Mouse (Mus musculus): ENCODE measurements around the gene Ube2d1.

GRCm38 (mm10) chr10:71215996-71216395, 69.1 kb downstream of the Ube2d1 start:
- TF ChIP-seq POLR2A (IDR thresholded peaks at IDR 0.05; ENCODE audit: borderline replicate concordance, control insufficient read depth, low read depth, low read length), result no peak
- no peak for TF ChIP-seq CTCF (IDR thresholded peaks at IDR 0.05; ENCODE audit: control insufficient read depth, insufficient read depth, low read length)
